Mouse (Mus musculus): ENCODE results near the gene Cracr2b. TPM values are rescaled to one million over a fixed set of nuclear protein-coding genes. Genes with fewer than 3 reads are reported as not detected.

Cracr2b gene
- polyA plus RNA-seq (2017; shearing (Covaris generic)), result 1 to 10 TPM in 1 of 2 experiments, not detected in 1; 3.3 TPM

DNA sequence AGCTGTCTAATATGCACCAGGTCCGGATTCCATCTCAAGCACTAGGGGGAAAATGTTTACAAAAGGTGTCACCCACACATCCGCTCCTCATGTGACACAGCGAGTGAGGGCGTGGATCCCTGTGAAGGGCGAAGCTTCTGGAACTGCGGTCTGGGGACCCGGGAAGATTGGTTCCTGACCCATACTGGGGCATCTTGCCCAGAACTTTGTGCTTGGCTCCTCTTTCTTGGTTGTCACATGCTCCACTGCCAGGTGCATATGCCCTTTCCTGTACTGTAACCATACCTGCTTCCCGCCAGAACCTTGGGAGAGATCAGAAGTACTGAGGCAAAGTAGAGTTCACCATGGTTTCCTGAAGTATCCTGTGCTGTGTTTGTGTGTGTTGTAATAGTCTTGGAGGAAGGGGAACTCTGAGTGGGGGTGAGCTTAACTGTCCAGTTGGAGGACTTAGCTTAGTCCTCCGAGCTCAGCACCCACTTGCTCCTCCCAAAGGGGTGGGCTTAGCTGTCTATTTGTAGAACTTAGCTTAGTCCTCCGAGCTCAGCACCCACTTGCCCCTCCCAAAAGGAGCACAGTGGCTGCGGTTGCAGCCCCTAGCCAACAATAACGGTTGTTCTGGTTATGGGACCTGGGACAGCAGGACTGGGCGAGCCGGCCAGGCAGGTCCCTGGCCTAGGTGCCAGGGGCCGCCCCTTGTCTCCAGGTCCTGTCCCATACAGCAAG lies at the start of gene Cracr2b:
Cracr2b (plus strand) TSS at position 704 of the 723 bp plus-strand sequence.

DNA sequence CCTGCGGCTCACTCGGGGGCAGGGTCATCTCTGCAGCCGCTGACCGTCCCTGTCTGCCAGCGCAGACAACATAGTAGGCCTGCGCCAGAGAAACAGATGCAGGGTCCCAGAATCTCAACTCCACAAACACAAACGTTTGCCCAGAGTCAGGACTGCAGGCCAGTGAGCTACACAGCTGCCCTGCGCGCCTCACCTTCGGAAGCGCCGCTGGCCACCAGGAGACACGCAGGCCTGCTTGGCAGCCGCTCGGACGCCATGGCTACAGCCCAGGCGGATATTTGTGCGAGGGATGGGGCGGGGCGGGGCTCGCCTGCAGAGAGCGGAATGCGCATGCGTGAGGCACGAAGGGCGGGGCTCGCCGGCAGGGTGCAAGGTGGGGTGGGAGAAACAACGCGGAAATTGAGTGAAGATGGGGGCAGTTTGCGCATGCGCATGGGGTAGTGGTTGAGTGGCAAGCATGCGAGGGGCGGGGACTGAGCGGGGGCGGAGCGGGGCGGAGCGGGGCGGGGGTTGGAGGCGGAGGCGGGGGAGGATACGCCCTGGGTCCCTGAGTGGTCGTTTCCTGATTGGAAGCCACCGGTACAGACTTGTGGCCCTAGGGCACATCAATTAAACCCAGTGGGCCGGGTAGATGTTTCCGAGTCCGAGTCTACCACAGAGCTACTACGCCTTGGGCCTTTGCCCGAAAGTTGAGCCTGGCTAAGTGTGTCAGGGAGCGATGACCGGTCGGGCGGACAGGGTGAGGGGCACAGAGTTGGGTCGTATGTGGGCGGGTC lies 46.9 kb upstream of the Cracr2b start, which contains the start of gene Gatd1:
Gatd1 (minus strand) TSS at position 328 of the 776 bp plus-strand sequence.

DNA sequence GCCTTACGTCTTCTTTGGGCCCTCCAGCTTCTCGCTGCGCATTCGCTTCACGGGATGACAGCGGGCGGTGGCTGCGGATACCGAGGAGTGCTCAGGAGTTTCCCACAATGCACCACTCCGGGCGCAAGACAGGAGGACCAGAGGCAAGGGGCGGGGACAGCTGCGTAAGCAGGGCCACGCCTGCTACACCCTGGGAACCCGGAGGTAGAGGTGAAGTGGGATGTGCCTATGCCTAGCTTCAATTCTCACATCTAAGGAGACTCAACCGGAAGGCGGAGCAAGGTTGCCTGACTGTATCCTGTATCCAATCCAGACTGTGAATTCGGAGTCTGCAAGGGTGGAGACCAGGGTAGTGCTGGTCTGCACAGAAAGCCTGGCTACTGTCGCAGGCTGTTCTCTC lies 31.6 kb upstream of the Cracr2b start, which contains the start of gene Cend1:
Cend1 (minus strand) TSS at position 182 of the 400 bp plus-strand sequence.

DNA sequence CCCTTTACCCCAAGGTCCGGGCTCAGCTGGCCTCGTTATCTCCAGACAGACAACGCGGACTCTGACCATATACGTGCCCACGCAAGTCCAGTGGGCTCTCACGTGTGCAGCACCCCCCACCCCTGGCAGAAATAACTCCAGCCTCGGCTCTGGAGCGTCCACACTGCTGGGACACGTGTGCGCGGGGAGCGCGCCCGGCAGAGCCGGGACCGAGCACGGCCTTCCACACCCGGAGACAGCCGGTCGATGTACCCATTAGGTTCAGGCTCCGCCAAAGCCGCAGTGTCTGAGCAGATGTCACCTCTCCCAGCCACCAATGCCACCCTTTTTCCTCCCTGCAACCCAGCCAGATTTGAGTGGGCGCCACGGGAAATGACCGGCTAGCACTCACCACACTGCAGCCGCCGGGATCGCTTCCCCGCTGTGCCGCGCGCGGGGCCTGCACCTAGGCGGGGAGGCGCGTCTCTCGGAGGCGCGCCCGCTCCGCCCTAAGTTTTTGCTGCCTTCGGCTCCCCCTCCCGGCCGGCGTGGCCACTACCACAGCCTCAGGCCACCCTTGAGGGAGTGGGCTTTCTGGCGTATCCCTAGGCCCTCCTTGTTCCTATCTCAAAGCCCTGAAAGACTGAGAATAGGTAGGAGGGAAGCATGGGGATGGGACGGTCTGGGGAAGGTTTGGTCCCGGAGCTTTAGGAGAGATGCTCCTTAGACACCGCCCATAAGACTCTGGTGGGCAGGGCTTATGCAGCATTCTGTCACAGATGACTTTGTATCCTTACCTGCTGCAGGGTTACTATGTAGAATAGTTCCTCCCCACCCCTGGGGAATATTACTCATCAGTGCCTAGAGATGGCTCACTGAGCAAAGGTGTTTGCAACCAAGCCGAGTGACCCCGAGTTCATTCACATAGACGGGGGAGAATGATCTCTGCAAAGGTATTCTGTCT lies 23.4 kb upstream of the Cracr2b start, which contains the start of gene Slc25a22:
Slc25a22 (minus strand) TSS at position 715 of the 943 bp plus-strand sequence.

DNA sequence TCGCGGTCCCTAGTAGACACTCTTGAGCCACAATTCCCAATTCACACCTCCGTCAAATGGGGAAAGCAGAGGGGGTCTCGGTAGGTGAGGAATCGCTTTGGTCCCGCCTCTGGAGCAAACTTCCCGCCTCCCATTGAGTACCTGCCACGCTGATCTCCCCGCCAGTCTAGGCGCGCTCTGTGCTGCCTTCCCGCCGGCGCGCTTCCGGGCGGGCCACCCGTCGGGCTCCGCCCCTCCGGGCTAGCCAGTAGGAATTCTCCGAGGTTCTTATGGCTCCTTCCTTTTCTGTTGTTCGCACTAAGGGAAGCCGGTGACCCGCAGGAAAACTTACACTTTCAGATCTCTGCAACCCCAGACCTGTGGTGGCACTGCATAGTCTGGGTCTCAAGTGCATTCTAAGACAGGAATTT lies 17.1 kb upstream of the Cracr2b start, which contains the start of gene Pidd1:
Pidd1 (minus strand) TSS at position 198 of the 410 bp plus-strand sequence.

DNA sequence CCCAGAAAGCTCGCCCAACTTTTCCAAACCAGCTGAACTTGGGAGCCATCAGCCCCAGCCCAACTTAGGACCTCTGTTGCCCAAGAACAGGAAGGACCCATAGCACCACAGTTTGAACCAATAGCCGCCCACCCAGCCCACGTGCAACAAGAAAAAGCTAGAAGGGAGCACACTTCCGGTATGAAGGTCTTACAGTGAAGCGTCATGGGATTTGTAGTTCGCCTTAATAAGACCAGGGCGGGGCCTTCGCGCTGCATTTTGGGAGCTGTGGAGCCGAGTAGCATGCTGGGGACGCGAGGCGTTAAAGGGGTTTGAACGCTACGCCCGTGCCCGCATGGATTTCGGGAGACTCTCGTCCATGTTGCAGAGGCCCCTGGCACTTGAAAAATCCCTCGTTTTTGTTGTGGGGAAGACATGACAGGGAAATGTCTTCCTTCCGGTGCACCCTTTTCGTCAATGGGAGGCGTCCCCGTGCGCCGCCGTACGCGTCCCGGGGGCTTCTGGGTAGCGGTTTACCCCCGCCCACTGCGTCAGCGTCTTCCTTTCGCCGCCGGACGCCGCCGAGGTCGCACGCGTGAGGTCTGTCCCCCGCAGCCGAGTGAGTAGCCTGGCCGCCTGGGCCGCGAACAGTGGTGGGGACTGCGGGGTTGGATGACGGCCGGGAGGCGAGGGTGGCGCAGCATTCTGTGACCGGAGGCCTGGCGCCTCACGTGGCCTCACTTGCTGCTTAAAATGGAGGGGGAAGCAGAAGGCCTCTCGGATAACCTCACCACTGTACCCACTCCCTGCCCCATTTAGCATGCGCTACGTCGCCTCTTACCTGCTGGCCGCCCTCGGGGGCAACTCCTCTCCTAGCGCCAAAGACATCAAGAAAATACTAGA lies 13.5 kb upstream of the Cracr2b start, which contains the start of gene Rplp2:
Rplp2 (plus strand) TSS at position 261 of the 882 bp plus-strand sequence.

GRCm38 (mm10) chr7:141454967-141455551 lies 5.8 kb upstream of the Cracr2b start, which contains the start of gene Pnpla2:
Gene Pnpla2 (plus strand): TSS chr7:141455198.

DNA sequence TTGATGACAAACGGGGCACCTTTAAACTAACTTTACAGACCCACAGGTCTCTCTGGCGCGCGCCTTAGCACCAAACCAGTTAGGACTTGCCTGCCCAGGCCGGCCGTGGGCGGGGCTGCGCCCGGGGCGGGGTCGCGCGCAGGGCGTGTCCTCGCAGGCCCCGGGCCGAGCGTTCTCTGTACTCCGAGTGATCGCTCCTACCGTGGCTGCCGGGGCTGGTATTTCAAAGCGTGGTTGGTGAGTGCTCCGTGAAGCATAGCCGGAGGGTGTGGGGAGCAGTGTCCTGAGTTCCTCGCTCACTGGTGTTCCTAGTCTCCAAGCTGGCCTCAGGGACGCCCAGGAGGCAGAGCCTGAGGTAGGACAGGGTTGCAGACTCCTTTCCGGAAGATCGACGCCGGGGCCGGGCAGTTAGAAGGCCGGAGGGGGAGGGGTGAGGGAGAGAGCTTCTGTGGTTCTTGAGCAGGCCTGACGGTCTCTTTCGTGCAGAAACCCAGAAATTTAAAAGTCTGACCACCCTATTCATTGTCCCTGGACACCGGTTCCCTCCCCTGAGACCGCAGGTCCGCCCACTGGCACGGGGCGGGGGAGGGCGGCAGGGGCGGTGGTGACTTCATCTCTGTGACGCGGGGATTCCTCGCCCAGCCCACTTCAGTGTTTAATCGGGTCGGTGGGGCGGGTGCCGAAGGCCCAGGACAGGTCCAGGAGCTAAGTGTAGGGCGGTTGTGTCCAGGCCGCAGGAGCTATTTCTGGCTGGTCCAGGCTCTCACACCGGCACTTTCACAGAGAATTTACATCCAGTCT lies 6.5 kb downstream of the Cracr2b start, which contains the start of gene Cd151:
Cd151 (plus strand) TSS at position 163 of the 801 bp plus-strand sequence.

DNA sequence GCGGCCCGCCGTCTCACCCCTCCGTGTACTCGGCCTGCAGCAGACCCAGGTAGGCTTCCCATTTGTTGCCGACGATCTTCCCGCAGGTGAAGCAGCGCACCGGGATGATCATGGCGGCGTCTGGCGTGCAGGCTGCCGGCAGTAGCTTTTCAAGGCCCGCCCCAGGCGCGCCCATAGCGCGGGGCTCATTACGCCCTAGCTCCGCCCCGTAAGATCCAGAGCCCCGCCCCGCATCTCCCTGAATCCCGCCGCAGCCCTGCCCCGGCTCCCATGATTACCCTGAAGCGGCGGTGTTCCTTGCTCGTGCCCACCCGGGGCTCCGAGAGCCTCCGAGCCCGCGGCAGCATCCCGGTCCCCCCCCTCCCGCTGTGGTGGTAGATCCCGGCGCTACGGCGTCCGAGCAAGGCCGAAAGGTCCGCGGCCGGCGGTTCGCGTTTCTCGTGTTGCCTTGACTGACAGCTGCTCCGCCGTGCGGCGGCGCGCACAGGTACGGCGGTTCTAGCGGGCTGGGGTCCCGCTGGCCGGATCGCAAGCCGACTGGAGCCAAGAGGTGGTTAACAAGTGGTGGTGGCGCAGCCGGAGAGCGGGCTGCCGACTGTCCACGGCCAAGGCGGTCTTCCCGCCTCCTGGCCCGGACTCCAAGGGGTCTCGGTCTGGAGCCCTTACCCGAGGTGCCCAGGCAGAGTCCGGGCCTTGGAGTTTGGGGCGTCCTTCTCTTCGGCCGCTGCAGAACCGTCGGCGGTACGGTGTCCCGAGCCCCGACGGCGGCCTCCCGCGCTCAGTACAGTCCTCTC lies 14.3 kb downstream of the Cracr2b start, which contains the start of the genes Polr2l and Tspan4:
Polr2l (minus strand) TSS at position 122 of the 794 bp plus-strand sequence.
Tspan4 (plus strand) TSS at position 230 of the 794 bp plus-strand sequence.

Other genes starting within 250 kb of the Cracr2b start
- 10 to 100 TPM; 13.5 to 14.3 TPM for gene Lmntd2, start 247.0 kb upstream of the Cracr2b start, polyA plus RNA-seq (2017; shearing (Covaris generic))
- 10 to 100 TPM; 18.6 to 27.3 TPM for gene Rassf7, start 245.2 kb upstream of the Cracr2b start, polyA plus RNA-seq (2017; shearing (Covaris generic))
- gene Phrf1, start 232.3 kb upstream of the Cracr2b start, polyA plus RNA-seq (2017; shearing (Covaris generic)), result 10 to 100 TPM; 88.2 to 93.2 TPM
- 100 to 1,000 TPM in 1 of 2 experiments, 10 to 100 TPM in 1; 89.0 to 155 TPM for gene Irf7, start 194.6 kb upstream of the Cracr2b start, polyA plus RNA-seq (2017; shearing (Covaris generic))
- not detected for gene Cdhr5, start 184.3 kb upstream of the Cracr2b start, polyA plus RNA-seq (2017; shearing (Covaris generic))
- not detected for gene Sct, start 182.0 kb upstream of the Cracr2b start, polyA plus RNA-seq (2017; shearing (Covaris generic))
- gene Drd4, start 169.1 kb upstream of the Cracr2b start, polyA plus RNA-seq (2017; shearing (Covaris generic)), result under 1 TPM; 0.11 to 0.29 TPM
- gene Deaf1, start 133.4 kb upstream of the Cracr2b start, polyA plus RNA-seq (2017; shearing (Covaris generic)), result 10 to 100 TPM; 57.7 to 77.6 TPM
- gene Tmem80, start 133.4 kb upstream of the Cracr2b start, polyA plus RNA-seq (2017; shearing (Covaris generic)), result 10 to 100 TPM; 29.5 to 50.4 TPM
- 1 to 10 TPM in 1 of 2 experiments, under 1 TPM in 1; 0.17 to 3.1 TPM for gene Eps8l2, start 122.2 kb upstream of the Cracr2b start, polyA plus RNA-seq (2017; shearing (Covaris generic))
- 100 to 1,000 TPM; 296 to 311 TPM for gene Taldo1, start 68.9 kb upstream of the Cracr2b start, polyA plus RNA-seq (2017; shearing (Covaris generic))
- 10 to 100 TPM; 72.6 to 73.9 TPM for gene Gatd1, start 47.0 kb upstream of the Cracr2b start, polyA plus RNA-seq (2017; shearing (Covaris generic))
- 1 to 10 TPM in 1 of 2 experiments, under 1 TPM in 1; 0.47 to 3.0 TPM for gene Cend1, start 31.6 kb upstream of the Cracr2b start, polyA plus RNA-seq (2017; shearing (Covaris generic))
- 10 to 100 TPM; 56.8 to 63.3 TPM for gene Slc25a22, start 23.2 kb upstream of the Cracr2b start, polyA plus RNA-seq (2017; shearing (Covaris generic))
- 10 to 100 TPM in 1 of 2 experiments, 1 to 10 TPM in 1; 9.7 to 11.8 TPM for gene Pidd1, start 17.1 kb upstream of the Cracr2b start, polyA plus RNA-seq (2017; shearing (Covaris generic))
- 1,000 to 10,000 TPM; 1,321 to 1,489 TPM for gene Rplp2, start 13.7 kb upstream of the Cracr2b start, polyA plus RNA-seq (2017; shearing (Covaris generic))
- gene Pnpla2, start 5.9 kb upstream of the Cracr2b start, polyA plus RNA-seq (2017; shearing (Covaris generic)), result 10 to 100 TPM; 66.6 to 92.4 TPM
- 1 to 10 TPM; 6.0 to 6.8 TPM for gene Cd151, start 6.3 kb downstream of the Cracr2b start, polyA plus RNA-seq (2017; shearing (Covaris generic))
- 10 to 100 TPM; 26.5 to 30.5 TPM for gene Polr2l, start 14.0 kb downstream of the Cracr2b start, polyA plus RNA-seq (2017; shearing (Covaris generic))
- 1 to 10 TPM; 1.7 to 5.3 TPM for gene Tspan4, start 14.1 kb downstream of the Cracr2b start, polyA plus RNA-seq (2017; shearing (Covaris generic))
- 10 to 100 TPM; 19.3 to 22.0 TPM for gene Chid1, start 78.8 kb downstream of the Cracr2b start, polyA plus RNA-seq (2017; shearing (Covaris generic))
- gene Ap2a2, start 101.1 kb downstream of the Cracr2b start, polyA plus RNA-seq (2017; shearing (Covaris generic)), result 10 to 100 TPM; 38.7 to 46.7 TPM
- gene Muc6, start 194.2 kb downstream of the Cracr2b start, polyA plus RNA-seq (2017; shearing (Covaris generic)), result 1 to 10 TPM in 1 of 2 experiments, under 1 TPM in 1; 0.22 to 1.1 TPM
- gene Muc2, start 229.2 kb downstream of the Cracr2b start, polyA plus RNA-seq (2017; shearing (Covaris generic)), result under 1 TPM; 0.24 to 0.48 TPM

Measured in inflammation-experienced regulatory T-cells (primary cell).